Mouse (Mus musculus): ENCODE measurements around the gene Gemin7. TPM values are rescaled to one million over a fixed set of nuclear protein-coding genes. Genes with fewer than 3 reads are reported as not detected.
A peak's percentile ranks its signal among the peaks of the same experiment; 100 is the strongest.

The Gemin7 gene
- polyA plus RNA-seq, 1 experiment from 2014 or later = 177 TPM

GRCm38 (mm10) chr7:19603055-19603454, 25.7 kb upstream of the Gemin7 start:
- H3K27me3 ChIP-seq (ENCODE audit: low read depth, poor library complexity, severe bottlenecking) = no peaks in the 10 kb centered on the region
- no peak overlapping the region for H3K27ac ChIP-seq (replicated peaks)
- peaks cover 50% of the 10 kb centered on the region for H3K36me3 ChIP-seq
- peaks cover 32% of the 10 kb centered on the region for H3K4me1 ChIP-seq
- DNase-seq (ENCODE audit: low spot score) = no peak
- WGBS = 88% methylated on average over 12 of the region's 12 CpGs
- H3K9me3 ChIP-seq (replicated peaks) = no peaks in the 10 kb centered on the region
- H3K4me3 ChIP-seq = peak overlapping the region; percentile 100

- WGBS = 67% methylated on average over 5 of the region's 5 CpGs
- Histone ChIP-seq H3K9me3 (replicated peaks) (no peaks in the 10 kb centered on the region), H3K4me1 (peaks cover 32% of the 10 kb centered on the region), H3K36me3 (peaks cover 73% of the 10 kb centered on the region), H3K27me3 (ENCODE audit: low read depth, poor library complexity, severe bottlenecking) (no peaks in the 10 kb centered on the region), H3K4me3 (no peak overlapping the region; the same call in 1 of the 2 replicates), H3K27ac (replicated peaks) (no peak overlapping the region)
- no peak for DNase-seq (ENCODE audit: low spot score)
These were observed 23.2 kb upstream of the Gemin7 start for GRCm38 (mm10) chr7:19600562-19600961.

- DNase-seq (ENCODE audit: low spot score) = no peak
- 92% methylated on average over 10 of the region's 10 CpGs for WGBS
- Histone ChIP-seq H3K27ac (replicated peaks) (no peak overlapping the region), H3K27me3 (ENCODE audit: low read depth, poor library complexity, severe bottlenecking) (no peaks in the 10 kb centered on the region), H3K36me3 (peaks cover 98% of the 10 kb centered on the region), H3K4me3 (no peak overlapping the region), H3K9me3 (replicated peaks) (no peaks in the 10 kb centered on the region), H3K4me1 (no peaks in the 10 kb centered on the region)
These were observed 15.8 kb upstream of the Gemin7 start for GRCm38 (mm10) chr7:19593061-19593730.

- Histone ChIP-seq H3K36me3 (peaks cover 100% of the 10 kb centered on the region), H3K9me3 (replicated peaks) (no peaks in the 10 kb centered on the region), H3K4me3 (no peak overlapping the region), H3K27ac (replicated peaks) (no peak overlapping the region), H3K4me1 (no peaks in the 10 kb centered on the region), H3K27me3 (ENCODE audit: low read depth, poor library complexity, severe bottlenecking) (no peaks in the 10 kb centered on the region)
- peak; percentile 59 for DNase-seq (ENCODE audit: low spot score)
- 68% methylated on average over 3 of the region's 3 CpGs for WGBS
These were observed 12.5 kb upstream of the Gemin7 start for GRCm38 (mm10) chr7:19589917-19590316.

GRCm38 (mm10) chr7:19589207-19589606, 11.8 kb upstream of the Gemin7 start:
- no peaks in the 10 kb centered on the region for H3K4me1 ChIP-seq
- no peaks in the 10 kb centered on the region for H3K27me3 ChIP-seq (ENCODE audit: low read depth, poor library complexity, severe bottlenecking)
- peak; percentile 52 for DNase-seq (ENCODE audit: low spot score)
- peaks cover 100% of the 10 kb centered on the region for H3K36me3 ChIP-seq
- H3K4me3 ChIP-seq = no peak overlapping the region
- H3K27ac ChIP-seq (replicated peaks) = no peak overlapping the region
- no peaks in the 10 kb centered on the region for H3K9me3 ChIP-seq (replicated peaks)
- 53% methylated on average over 3 of the region's 3 CpGs for WGBS

- WGBS = 79% methylated on average over 46 of the region's 46 CpGs
- Histone ChIP-seq H3K36me3 (peaks cover 100% of the 10 kb centered on the region), H3K27me3 (ENCODE audit: low read depth, poor library complexity, severe bottlenecking) (no peaks in the 10 kb centered on the region), H3K4me3 (no peak overlapping the region), H3K9me3 (replicated peaks) (no peaks in the 10 kb centered on the region), H3K27ac (replicated peaks) (no peak overlapping the region), H3K4me1 (no peaks in the 10 kb centered on the region)
- no peak for DNase-seq (ENCODE audit: low spot score)
These were observed 8.9 kb upstream of the Gemin7 start for GRCm38 (mm10) chr7:19586269-19586668.

GRCm38 (mm10) chr7:19580634-19581033, 3.2 kb upstream of the Gemin7 start:
- 86% methylated on average over 8 of the region's 8 CpGs for WGBS
- H3K27me3 ChIP-seq (ENCODE audit: low read depth, poor library complexity, severe bottlenecking) = peaks cover 52% of the 10 kb centered on the region

GRCm38 (mm10) chr7:19579751-19580150, 2.4 kb upstream of the Gemin7 start:
- Histone ChIP-seq H3K27ac (replicated peaks) (no peak overlapping the region), H3K9me3 (replicated peaks) (no peaks in the 10 kb centered on the region), H3K4me1 (peaks cover 15% of the 10 kb centered on the region), H3K4me3 (no peak overlapping the region), H3K27me3 (ENCODE audit: low read depth, poor library complexity, severe bottlenecking) (peaks cover 61% of the 10 kb centered on the region), H3K36me3 (peaks cover 53% of the 10 kb centered on the region)
- 82% methylated on average over 10 of the region's 10 CpGs for WGBS
- DNase-seq (ENCODE audit: low spot score) = no peak

More at GRCm38 (mm10) chr7:19580634-19581033, 3.2 kb upstream of the Gemin7 start:
- no peak for DNase-seq (ENCODE audit: low spot score)
- Histone ChIP-seq H3K4me1 (peaks cover 15% of the 10 kb centered on the region), H3K27ac (replicated peaks) (no peak overlapping the region), H3K36me3 (peaks cover 62% of the 10 kb centered on the region), H3K9me3 (replicated peaks) (no peaks in the 10 kb centered on the region), H3K4me3 (no peak overlapping the region)

- Histone ChIP-seq H3K36me3 (peaks cover 40% of the 10 kb centered on the region), H3K9me3 (replicated peaks) (no peaks in the 10 kb centered on the region), H3K4me1 (peaks cover 20% of the 10 kb centered on the region), H3K4me3 (no peak overlapping the region), H3K27me3 (ENCODE audit: low read depth, poor library complexity, severe bottlenecking) (peaks cover 69% of the 10 kb centered on the region), H3K27ac (replicated peaks) (no peak overlapping the region)
- WGBS = 66% methylated on average over 4 of the region's 4 CpGs
- DNase-seq (ENCODE audit: low spot score) = no peak
These were observed 1.0 kb upstream of the Gemin7 start for GRCm38 (mm10) chr7:19578436-19578835.

GRCm38 (mm10) chr7:19577877-19578414, 551 bp upstream of the Gemin7 start:
- Histone ChIP-seq H3K9me3 (replicated peaks) (no peaks in the 10 kb centered on the region), H3K4me3 (peak overlapping the region; percentile 50), H3K36me3 (peaks cover 35% of the 10 kb centered on the region), H3K27ac (replicated peaks) (no peak overlapping the region), H3K4me1 (peaks cover 22% of the 10 kb centered on the region), H3K27me3 (ENCODE audit: low read depth, poor library complexity, severe bottlenecking) (peaks cover 69% of the 10 kb centered on the region)
- WGBS = 25% methylated on average over 10 of the region's 10 CpGs
- no peak for DNase-seq (ENCODE audit: low spot score)

- peaks cover 20% of the 10 kb centered on the region for H3K36me3 ChIP-seq
- H3K27me3 ChIP-seq (ENCODE audit: low read depth, poor library complexity, severe bottlenecking) = peaks cover 66% of the 10 kb centered on the region
- 71% methylated on average over 3 of the region's 3 CpGs for WGBS
- DNase-seq (ENCODE audit: low spot score) = no peak
- no peak overlapping the region for H3K27ac ChIP-seq (replicated peaks)
- peaks cover 37% of the 10 kb centered on the region for H3K4me1 ChIP-seq
- H3K4me3 ChIP-seq = no peak overlapping the region
- H3K9me3 ChIP-seq (replicated peaks) = no peaks in the 10 kb centered on the region
These were observed 1.8 kb downstream of the Gemin7 start for GRCm38 (mm10) chr7:19575559-19575958.

GRCm38 (mm10) chr7:19573776-19574140, 3.6 kb downstream of the Gemin7 start:
- Histone ChIP-seq H3K27me3 (ENCODE audit: low read depth, poor library complexity, severe bottlenecking) (peaks cover 48% of the 10 kb centered on the region), H3K4me1 (peaks cover 37% of the 10 kb centered on the region), H3K9me3 (replicated peaks) (no peaks in the 10 kb centered on the region), H3K4me3 (peak overlapping the region; percentile 82), H3K27ac (replicated peaks) (peak overlapping the region; percentile 87), H3K36me3 (peaks cover 26% of the 10 kb centered on the region)
- 29% methylated on average over 16 of the region's 16 CpGs for WGBS
- no peak for DNase-seq (ENCODE audit: low spot score)

- Histone ChIP-seq H3K27me3 (ENCODE audit: low read depth, poor library complexity, severe bottlenecking) (peaks cover 42% of the 10 kb centered on the region), H3K36me3 (peaks cover 32% of the 10 kb centered on the region), H3K9me3 (replicated peaks) (no peaks in the 10 kb centered on the region), H3K4me3 (peak overlapping the region; percentile 82), H3K4me1 (peaks cover 37% of the 10 kb centered on the region), H3K27ac (replicated peaks) (peak overlapping the region; percentile 87)
- under 1% methylated on average over 53 of the region's 53 CpGs for WGBS
- peak; percentile 89 for DNase-seq (ENCODE audit: low spot score)
These were observed 4.2 kb downstream of the Gemin7 start for GRCm38 (mm10) chr7:19572926-19573775.
